Mouse (Mus musculus) ES-E14 (cell line): ENCODE results near the gene Anks3. TPM values are rescaled to one million over a fixed set of nuclear protein-coding genes. Genes with fewer than 3 reads are reported as not detected.

Experiments
- DNase-seq: peaks from one replicate; pipeline ENCODE4 v3.0.0-alpha.2; 2013; ENCODE audit warnings: low read depth, low spot score
- H3K27ac ChIP-seq: 2 replicates; pipeline ENCODE4 v1.5.1; 2012; ENCODE audit warnings: low read depth, mild to moderate bottlenecking, low read length, moderate library complexity, mixed read lengths; ENCODE audit not compliant: poor library complexity, insufficient read depth, severe bottlenecking
- H3K36me3 ChIP-seq: 2 replicates; pipeline ENCODE4 v1.6.1; 2012; ENCODE audit warnings: mild to moderate bottlenecking, low read length, moderate library complexity, mixed read lengths; ENCODE audit not compliant: control insufficient read depth, poor library complexity, insufficient read depth, severe bottlenecking
- H3K4me1 ChIP-seq, 2 experiments: fragments of 150-350 bp in 1 of 2; sonication (generic) in 1 of 2; 2 replicates each; pipeline ENCODE4 v1.6.1; 2012; ENCODE audit warnings: low read length in 2 of 2, mild to moderate bottlenecking in 1 of 2, mixed read lengths in 1 of 2; ENCODE audit not compliant: control insufficient read depth in 2 of 2, insufficient read depth in 2 of 2, poor library complexity in 1 of 2
- H3K4me3 ChIP-seq, 2 experiments: fragments of 150-350 bp in 1 of 2; sonication (generic) in 1 of 2; 2 replicates each; pipeline ENCODE4 v1.5.1; 2012; ENCODE audit warnings: low read length in 2 of 2, low read depth in 1 of 2, mild to moderate bottlenecking in 1 of 2, mixed read lengths in 1 of 2; ENCODE audit not compliant: insufficient read depth in 1 of 2, poor library complexity in 1 of 2, severe bottlenecking in 1 of 2
- H3K9ac ChIP-seq: 2 replicates; pipeline ENCODE4 v1.6.1; 2012; ENCODE audit warnings: low read depth, mild to moderate bottlenecking, low read length, mixed read lengths; ENCODE audit not compliant: poor library complexity, insufficient read depth, severe bottlenecking
- H3K9me3 ChIP-seq: fragments of 150-350 bp; sonication (generic); 2 replicates; pipeline ENCODE4 v1.6.1; 2012; ENCODE audit warnings: low read depth, mild to moderate bottlenecking, low read length; ENCODE audit not compliant: control insufficient read depth, insufficient read depth
- CHD2 ChIP-seq: IDR thresholded peaks from 2 replicates; pipeline ENCODE4 v1.6.1; 2014; ENCODE audit warnings: mild to moderate bottlenecking, low read depth, low read length, inconsistent platforms
- HCFC1 ChIP-seq: IDR thresholded peaks from 2 replicates; pipeline ENCODE4 v1.6.1; 2012; ENCODE audit warnings: low read length, inconsistent platforms, borderline replicate concordance; ENCODE audit not compliant: insufficient read depth
- MAFK ChIP-seq: IDR thresholded peaks from 2 replicates; pipeline ENCODE4 v1.6.1; 2014; ENCODE audit warnings: mild to moderate bottlenecking, low read depth, low read length, inconsistent platforms; ENCODE audit not compliant: insufficient read depth
- ZC3H11A ChIP-seq: IDR thresholded peaks from 2 replicates; pipeline ENCODE4 v1.6.1; 2012; ENCODE audit warnings: low read depth, mild to moderate bottlenecking, inconsistent platforms, low read length, borderline replicate concordance
- ZNF384 ChIP-seq: IDR thresholded peaks from 2 replicates; pipeline ENCODE4 v1.6.1; 2012; ENCODE audit warnings: low read depth, low read length, inconsistent platforms
- in situ Hi-C, 2 experiments: fragments of 600-800 bp; cut with MboI; formaldehyde crosslinking; loops; one replicate each; pipeline ENCODE4 v1.15.1; 2025; ENCODE audit warnings: low sequenced_read_pairs in 2 of 2, inconsistent platforms in 1 of 2; ENCODE audit not compliant: unreplicated experiment in 2 of 2
- total RNA-seq: library from RNA; depleted of rRNA; stranded (reverse); fragments of 300-350 nt; gene quantifications from 2 replicates; pipeline ENCODE4 v1.2.3, GENCODE M21; 2012

The Anks3 gene
- total RNA-seq, 1 experiment: 34.9 TPM

DNA sequence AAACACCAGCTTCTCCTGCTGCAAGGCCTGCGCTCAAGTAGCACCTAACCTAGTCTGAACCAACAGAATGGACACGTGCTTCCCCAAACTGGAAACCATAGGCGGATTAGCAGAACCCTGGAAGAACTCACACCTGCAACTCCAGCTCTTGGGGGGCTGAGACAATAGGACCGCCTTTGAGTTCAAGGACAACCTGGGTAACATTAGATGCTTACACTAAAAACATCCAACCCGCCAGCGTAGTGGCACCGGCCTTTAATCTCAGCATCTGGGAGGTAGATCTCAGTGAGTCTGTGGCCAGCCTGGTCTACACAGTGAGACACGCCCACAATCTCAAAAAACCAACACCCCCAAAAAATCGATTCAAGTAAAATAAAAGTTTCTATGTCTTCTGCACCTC lies 659 bp downstream of the Anks3 start:
- Histone ChIP-seq H3K27ac (no peak overlapping the region), H3K4me1 (peaks cover 2 to 5% of the 10 kb centered on the region in 2 experiments; a peak in 1 of 4 replicates), H3K9me3 (no peaks in the 10 kb centered on the region), H3K36me3 (no peaks in the 10 kb centered on the region), H3K4me3 (peak overlapping the region; percentile 70 to 76), H3K9ac (peak overlapping the region; percentile 64)
- TF ChIP-seq MAFK (no peak), HCFC1 (no peak), ZC3H11A (no peak), ZNF384 (no peak), CHD2 (no peak)
- DNase-seq: no peak
- in situ Hi-C loops: no loop called here

DNA sequence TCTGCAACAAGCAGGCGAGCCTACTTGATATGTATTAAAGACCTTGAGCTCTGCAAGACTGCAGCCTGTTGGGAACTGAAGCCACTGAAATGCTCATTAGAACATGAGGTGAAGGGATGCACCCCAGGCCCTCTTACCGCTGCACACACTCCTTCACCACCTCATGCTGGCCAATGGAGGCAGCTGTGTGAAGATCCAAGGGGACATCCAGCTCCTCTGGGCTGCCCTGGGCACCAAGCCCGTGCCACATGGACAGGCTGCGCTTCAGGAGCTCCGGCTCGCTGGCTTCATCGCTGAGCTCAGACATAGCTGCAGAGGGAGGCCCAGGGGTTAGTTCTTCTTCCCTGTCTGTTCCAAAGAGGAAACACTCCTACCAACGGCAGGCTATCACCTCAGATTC lies 3.7 kb downstream of the Anks3 start:
- no peaks in the 10 kb centered on the region for H3K9me3 ChIP-seq
- no peak overlapping the region for H3K9ac ChIP-seq
- TF ChIP-seq ZNF384 (no peak), MAFK (no peak), CHD2 (no peak), ZC3H11A (no peak), HCFC1 (no peak)
- no peak for DNase-seq
- H3K4me1 ChIP-seq: peaks cover 2 to 5% of the 10 kb centered on the region in 2 experiments; a peak in 1 of 4 replicates
- H3K4me3 ChIP-seq: no peak overlapping the region
- H3K36me3 ChIP-seq: peaks cover 6% of the 10 kb centered on the region; the same call in 1 of the 2 replicates
- in situ Hi-C loops: no loop called here
- H3K27ac ChIP-seq: no peak overlapping the region

DNA sequence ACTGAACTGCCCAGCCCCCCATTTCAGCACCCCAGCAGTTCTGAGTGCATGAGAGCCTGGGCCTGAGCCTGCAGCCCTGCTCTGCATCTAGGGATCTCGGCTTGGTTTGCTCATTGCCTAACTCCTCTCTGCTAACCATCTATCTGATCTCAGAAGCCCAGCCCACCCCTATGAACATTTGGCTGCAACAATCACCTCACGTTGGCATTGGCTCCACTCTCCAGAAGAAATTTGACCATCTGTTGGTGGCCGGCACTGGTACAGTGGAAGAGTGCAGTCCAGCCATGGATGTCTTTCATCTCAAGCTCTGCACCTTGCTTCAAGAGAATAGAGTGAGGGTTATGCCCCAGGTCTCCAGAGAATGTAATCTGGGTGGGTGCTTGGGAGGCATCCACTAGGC lies 6.6 kb downstream of the Anks3 start:
- no peak overlapping the region for H3K9ac ChIP-seq
- TF ChIP-seq CHD2 (no peak), ZC3H11A (no peak), ZNF384 (no peak), HCFC1 (no peak), MAFK (no peak)
- H3K4me1 ChIP-seq: 0 out of 4 replicates have a peak, but pooled peaks cover 0 to under 1% of the 10 kb centered on the region in 2 experiments
- no peak for DNase-seq
- H3K9me3 ChIP-seq: no peaks in the 10 kb centered on the region
- no peak overlapping the region for H3K27ac ChIP-seq
- no peak overlapping the region for H3K4me3 ChIP-seq
- in situ Hi-C loops: no loop called here
- H3K36me3 ChIP-seq: peaks cover 12% of the 10 kb centered on the region

DNA sequence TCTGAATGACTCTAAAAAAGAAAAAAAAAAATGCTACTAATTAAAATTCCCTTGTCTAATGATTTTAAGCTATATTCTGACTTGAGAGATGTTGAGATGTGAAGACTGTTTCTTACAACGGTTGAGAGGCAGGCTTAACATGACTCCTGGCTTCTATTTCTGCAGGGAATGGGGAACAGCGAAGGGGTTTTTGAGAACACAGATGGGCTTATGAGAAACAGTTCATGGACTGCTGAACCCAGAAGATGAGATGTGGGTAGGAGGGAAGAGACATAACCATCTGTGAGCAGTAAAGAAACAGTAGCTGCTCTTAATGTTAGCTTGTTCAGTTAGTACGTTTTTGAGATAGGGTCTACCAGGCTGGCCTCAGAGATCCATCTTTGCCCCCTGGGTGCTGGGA lies 7.4 kb downstream of the Anks3 start:
- H3K27ac ChIP-seq: no peak overlapping the region
- in situ Hi-C loops: no loop called here
- no peak overlapping the region for H3K9ac ChIP-seq
- TF ChIP-seq MAFK: no peak
- H3K9me3 ChIP-seq: no peaks in the 10 kb centered on the region
- H3K4me3 ChIP-seq: no peak overlapping the region
- DNase-seq: no peak
- H3K36me3 ChIP-seq: peaks cover 14% of the 10 kb centered on the region
- H3K4me1 ChIP-seq: no peaks in the 10 kb centered on the region

DNA sequence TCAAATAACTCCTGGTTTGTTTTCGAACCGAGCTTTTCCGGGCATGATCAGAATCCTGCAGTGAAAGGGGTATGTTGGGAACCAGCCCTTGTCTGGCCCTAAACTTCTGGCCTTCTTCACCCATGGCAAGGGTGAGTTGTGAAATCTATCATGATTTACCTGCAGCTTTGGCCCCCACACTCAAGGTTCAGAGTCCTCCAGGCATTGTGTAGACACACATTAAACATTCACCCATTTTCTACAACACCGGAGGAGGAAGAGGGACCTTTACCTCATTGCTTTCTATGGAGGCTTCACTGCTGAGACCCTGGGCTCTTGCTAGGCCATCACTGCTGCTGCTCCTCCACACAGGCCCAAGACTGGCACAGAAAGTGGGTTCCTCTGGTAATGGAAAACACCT lies 16.6 kb downstream of the Anks3 start:
- in situ Hi-C loops: no loop called here
- H3K9ac ChIP-seq: no peak overlapping the region
- no peak for TF ChIP-seq CHD2
- no peak for TF ChIP-seq HCFC1
- no peak for TF ChIP-seq ZNF384
- no peak for TF ChIP-seq ZC3H11A
- no peak for TF ChIP-seq MAFK
- no peak for DNase-seq
- no peak overlapping the region for H3K4me3 ChIP-seq
- no peaks in the 10 kb centered on the region for H3K9me3 ChIP-seq
- no peaks in the 10 kb centered on the region; a peak in 1 of 4 replicates for H3K4me1 ChIP-seq
- no peak overlapping the region for H3K27ac ChIP-seq
- H3K36me3 ChIP-seq: peaks cover 30% of the 10 kb centered on the region
